Mouse (Mus musculus) adrenal gland, postnatal 25 days (tissue): ENCODE data around the gene Fyttd1. TPM values are rescaled to one million over a fixed set of nuclear protein-coding genes. Genes with fewer than 3 reads are reported as not detected.
"Not testable (repeated sequence)": the region's sequence is repeated elsewhere in the genome, so short reads cannot be mapped to it uniquely, and the experiment has no call there.

Experiments used
- DNase-seq: peaks from one replicate; pipeline ENCODE4 v3.0.0; 2021; ENCODE audit warnings: mixed read lengths
- long read RNA-seq: library from polyadenylated mRNA; stranded (forward); transcript quantifications from one replicate; pipeline ENCODE4 v2.0.0, GENCODE M21; 2021
- total RNA-seq: library from RNA; stranded (reverse); gene quantifications from 2 replicates; pipeline ENCODE4 v1.2.3, GENCODE M21; 2021

Fyttd1 gene
- 101 and 103 TPM in 2 replicates for total RNA-seq
- long read RNA-seq, full-length matches to known transcripts: 80 of 90 reads
- long read RNA-seq, partial matches to known transcripts: 1 of 90 reads
- long read RNA-seq, other reads (novel, unspliced or antisense): 9 of 90 reads

DNA sequence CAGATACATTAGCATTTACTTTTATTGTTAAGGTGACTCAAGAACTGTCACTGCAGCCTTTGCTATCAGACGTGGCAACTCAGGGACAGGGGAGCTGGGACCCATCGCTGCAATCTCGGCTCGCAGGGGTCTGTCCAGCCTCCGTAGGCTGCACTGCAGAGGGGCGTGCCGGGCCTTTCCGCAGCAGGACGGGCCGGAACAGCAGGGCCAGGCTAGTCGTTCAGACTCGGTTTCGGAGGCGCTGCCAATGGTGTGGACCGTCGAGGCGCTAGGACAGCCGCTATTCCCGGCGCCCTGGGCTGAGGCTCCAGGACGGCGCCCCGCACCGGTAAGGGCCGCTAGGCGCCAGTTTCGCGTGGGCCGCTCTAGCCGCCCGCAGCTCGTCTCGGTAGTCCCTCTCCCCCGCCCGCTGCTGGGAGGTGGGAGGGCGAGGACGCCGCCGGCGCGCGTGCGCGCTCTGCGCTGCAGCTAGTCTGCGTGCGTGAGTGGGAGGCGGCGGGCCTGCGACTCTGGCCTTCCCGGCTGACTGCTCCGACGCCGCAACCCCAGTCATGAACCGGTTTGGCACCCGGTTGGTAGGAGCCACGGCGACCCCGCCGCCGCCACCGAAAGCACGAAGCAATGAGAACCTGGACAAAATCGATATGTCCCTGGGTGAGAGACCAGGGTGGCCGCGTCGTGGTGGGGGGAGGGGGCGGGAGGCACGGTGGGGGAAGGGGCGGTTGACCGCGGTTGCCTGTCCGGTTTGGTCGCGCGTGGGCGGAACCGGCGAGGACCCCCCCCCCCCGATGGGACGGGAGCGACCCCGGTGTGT, at the start of gene Fyttd1, which contains the start of gene Rubcn:
Gene Fyttd1 (plus strand): TSS at position 158 of the 814 bp plus-strand sequence.
Gene Rubcn (minus strand): TSS at position 424 of the 814 bp plus-strand sequence.
- DNase-seq: peak; percentile 97

GRCm38 (mm10) chr16:32829104-32829503, 48.2 kb upstream of the Fyttd1 start:
- no peak for DNase-seq

DNA sequence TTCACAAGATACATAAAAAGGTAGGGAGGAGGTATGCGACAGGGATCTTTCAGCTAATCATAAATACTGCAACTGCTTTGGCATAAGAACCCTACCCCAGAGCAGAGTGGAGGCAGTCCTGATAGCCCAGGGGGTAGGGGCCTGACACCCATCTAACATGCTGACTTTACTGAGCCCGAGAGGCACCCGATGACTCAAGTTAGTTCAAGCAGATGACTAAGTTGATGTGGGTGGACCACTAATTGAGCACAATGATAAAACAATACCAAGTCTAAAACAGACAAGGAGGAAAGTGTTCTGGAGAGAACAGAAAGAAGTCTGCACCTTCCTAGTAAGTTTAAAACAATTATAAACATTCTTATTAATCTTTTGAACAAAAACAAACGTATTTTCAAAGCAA, 45.8 kb upstream of the Fyttd1 start:
- DNase-seq: no peak

- no peak for DNase-seq
These were observed 30.2 kb upstream of the Fyttd1 start for GRCm38 (mm10) chr16:32847103-32847502.

DNA sequence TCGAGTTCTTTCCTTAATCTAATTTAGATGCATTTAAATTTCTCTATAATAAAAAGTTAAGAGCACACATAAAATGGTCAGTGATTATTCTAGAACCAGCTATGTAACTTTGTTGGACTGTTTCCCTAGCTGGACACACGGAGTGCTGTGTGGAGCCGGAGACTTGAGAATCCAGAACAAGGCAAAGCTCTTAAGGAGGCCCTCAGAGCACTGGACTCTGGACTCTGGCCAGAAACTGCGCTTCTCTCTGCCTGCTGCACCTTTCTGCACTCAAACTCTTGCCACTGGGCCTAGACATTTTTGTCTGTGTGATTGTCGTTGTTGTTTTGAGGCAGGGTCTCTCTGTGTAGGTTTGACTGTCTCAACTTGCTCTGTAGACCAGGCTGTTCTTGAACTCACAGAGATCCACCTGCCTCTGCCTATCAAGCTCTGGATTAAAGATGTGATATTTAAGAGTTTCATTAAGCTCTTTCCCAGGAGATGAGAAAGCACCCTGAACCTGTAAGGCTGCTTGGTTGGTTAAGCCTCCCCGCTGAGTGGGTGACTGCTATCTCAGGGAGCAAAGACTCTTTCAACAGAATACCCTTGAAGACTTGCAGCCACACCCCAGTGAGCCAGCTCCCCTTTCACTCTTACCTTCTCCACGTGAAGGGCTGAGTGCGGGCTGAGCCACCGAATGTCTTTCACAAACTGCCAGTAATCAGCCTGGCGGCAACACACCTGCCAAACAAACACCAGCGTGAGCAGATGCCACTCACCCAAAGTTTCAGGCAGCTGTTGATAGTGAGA, 28.1 kb upstream of the Fyttd1 start:
- no peak for DNase-seq

- no peak for DNase-seq
These were observed 23.7 kb upstream of the Fyttd1 start for GRCm38 (mm10) chr16:32853492-32854049.

GRCm38 (mm10) chr16:32854050-32854571, 23.2 kb upstream of the Fyttd1 start:
- no peak for DNase-seq

- no peak for DNase-seq
These were observed 20.5 kb upstream of the Fyttd1 start for GRCm38 (mm10) chr16:32856751-32857150.

DNA sequence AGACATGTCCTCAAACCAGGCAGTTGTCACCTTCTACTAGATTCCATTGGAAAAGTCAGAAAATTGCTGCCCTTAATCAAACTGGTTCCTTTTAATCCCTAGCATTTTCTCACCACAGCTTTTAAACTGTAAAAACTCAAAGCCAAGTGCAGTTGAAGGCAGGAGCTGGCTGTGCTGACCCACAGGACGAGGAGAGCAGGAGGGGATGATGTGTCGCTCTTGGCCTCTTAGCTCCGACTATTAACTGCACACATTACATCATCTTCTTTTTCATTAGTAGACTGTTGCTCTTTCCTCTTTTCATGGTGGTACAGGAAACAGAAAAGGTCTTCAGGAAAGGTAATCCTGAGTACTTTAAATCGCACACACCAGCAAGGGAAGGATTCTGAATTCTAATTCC, 18.9 kb upstream of the Fyttd1 start:
- no peak for DNase-seq

GRCm38 (mm10) chr16:32858771-32859636, 18.3 kb upstream of the Fyttd1 start:
- peak; percentile 27 for DNase-seq

GRCm38 (mm10) chr16:32861813-32862385, 15.4 kb upstream of the Fyttd1 start:
- DNase-seq: no peak

DNA sequence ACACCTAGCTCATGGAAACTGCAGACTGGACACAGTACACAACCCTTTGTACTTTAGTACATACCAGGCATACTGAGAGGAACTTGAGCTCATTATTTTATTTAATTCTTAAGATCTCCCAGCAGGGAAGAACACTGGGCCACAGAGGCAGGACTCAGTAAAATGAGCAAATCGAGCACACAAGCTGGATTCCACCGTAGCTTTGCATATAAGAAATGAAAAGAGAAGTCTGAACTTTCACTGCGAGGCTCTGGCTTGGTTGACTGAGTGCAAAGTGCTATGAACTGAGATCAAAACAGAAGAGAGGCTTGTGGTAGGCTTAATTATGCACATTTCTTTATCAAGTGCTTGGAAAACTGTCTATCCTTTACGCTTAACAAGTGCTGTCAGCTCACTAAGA, 11.9 kb upstream of the Fyttd1 start:
- no peak for DNase-seq

DNA sequence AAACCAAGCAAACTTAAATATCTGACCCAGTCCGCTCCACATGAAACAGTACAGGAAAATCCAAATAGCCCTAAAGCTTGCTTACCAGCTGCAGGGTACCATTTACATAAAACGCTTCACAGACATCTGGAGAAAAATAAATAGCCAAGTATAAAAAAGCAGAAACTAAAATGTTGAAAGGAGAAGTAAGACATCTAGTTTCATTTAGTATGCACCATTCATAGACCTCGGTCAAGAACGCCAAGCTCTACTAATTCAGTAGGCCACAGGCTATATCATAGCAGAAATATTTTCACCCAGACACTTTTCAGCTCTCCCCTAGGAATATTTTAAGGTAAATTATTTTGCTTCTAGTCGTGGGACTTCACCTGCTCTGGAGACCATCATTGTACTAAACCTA, 10.6 kb upstream of the Fyttd1 start:
- DNase-seq: no peak

DNA sequence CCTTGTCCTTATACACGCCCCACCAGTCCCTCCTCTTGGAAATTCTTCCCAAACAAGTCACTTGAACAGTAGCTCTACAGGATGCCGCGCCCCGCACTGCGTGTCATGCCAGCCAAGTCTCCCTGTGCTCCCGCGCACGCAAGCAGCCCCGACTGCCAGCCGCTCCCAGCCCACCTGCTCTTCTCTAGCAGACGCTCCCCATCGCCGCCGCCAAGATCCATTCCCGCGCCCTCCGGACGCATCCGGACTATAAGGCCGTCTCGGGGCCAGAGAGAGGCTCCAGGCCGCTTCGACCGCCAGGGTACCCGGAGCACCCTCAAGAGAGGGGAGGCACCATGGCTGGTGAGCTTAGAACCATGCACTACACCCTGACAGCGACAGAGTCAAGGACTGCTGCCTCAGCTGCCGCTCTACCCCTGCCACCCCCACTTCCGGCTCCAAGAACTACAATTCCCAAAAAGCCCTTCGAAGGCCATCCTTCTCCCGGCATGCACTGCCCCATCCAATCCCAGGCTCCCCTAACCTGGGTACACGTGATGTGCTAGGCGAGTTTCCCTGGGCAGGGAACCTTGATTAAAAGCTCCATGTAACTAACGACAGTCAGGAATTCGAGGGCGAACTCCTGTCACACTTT, 9.3 kb upstream of the Fyttd1 start:
- peak; percentile 84 for DNase-seq

- DNase-seq: no peak
These were observed 7.1 kb upstream of the Fyttd1 start for GRCm38 (mm10) chr16:32870231-32870630.

DNA sequence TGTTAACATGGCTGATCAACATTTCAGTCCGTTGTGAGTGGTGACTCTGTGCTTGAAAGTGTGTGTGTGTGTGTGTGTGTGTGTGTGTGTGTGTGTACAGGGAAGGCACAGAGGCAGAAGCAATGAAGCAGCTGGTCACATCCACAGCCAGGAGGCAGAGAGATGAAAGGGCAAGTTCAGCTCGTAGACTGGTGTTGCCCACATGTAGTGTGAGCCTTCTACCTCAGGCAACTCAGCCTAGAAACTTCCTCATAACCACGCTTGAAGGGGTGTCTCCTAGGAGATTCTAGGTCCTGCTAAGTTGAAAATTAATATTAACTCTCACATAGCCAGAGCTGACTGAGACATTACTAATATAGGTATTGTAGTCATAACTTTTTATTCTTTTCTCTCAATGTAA, 3.9 kb upstream of the Fyttd1 start:
- DNase-seq: no peak

DNA sequence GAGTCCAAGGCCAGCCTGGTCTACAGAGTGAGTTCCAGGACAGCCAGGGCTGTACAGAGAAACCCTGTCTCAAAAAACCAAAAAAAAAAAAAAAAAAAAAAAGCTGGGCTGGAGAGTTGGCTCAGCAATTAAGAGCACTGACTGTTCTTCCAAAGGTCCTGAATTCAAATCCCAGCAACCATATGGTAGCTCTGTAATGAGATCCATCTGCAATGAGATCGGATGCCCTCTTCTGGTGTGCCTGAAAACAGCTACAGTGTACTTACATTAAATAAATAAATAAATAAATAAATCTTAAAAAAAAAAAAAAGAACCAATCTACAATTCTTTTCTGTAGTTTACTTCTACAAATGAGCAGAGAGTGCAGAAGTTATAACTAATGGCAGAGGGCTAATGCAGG, 2.0 kb upstream of the Fyttd1 start:
- not testable (repeated sequence) for DNase-seq

DNA sequence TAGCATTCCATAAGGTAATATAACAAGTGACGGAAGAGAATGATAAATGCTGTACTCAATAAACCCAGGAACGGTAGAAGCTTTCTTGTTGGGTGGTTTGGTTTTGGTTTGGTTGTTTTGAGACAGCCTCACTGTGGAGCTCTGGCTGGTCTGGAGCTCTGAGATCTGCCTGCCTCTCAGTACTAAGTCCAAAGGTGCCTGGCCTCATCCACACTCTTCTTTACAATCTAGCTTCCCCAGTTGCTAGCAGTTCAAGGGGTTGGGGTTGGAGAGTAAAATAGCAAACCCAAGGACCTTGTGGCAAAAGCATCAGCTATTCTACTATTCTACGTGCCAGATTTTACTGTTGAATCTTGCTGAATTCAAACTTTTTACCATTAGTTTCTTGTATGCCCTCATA, 1.5 kb upstream of the Fyttd1 start:
- no peak for DNase-seq

DNA sequence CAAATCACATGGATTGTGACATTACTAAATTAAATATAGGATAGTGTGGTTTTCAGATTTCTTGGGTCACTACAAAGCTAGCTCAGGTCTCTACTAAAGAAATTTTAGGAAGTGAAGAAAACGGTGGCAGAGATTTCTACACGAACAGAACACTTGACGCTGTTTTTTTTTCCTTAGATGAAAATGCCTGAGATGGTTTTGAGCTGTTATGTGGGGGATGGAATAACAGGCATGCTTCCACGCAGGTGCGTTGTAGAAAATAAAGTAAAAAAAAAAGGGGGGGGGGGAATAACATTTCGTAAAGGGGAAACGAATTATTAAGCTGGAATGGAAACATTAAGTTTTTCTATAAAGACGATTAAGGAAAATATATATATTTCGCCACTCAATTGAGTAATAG, 469 bp upstream of the Fyttd1 start:
- DNase-seq: no peak

DNA sequence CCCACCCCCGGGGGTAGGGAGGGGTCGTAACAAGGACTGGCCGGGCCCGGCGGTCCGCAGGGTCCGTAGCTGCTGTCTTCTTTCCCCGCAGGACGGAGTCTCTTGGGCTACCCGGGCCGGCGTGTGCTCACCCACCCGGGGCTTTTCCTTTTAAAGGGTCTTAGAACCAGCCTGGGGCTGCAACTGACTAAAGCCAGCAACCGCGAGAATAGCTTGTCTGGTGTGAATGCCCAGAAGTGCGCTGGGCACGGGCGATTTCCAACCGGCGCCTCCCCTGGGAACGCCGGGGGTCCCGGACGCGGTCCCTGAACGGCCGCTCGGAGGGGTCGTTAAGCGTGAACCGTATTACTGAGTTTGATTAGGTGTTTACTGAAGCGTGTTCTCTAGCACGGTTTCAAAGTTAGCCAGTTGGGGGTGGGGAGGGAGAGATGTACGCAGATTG, 878 bp downstream of the Fyttd1 start:
- DNase-seq: no peak
